Mouse (Mus musculus) gastrocnemius, postnatal 4 days (tissue): ENCODE results near the gene Sipa1l1. TPM values are rescaled to one million over a fixed set of nuclear protein-coding genes. Genes with fewer than 3 reads are reported as not detected.

ENCODE experiments used
- DNase-seq, 2 experiments: peaks; one replicate each; pipeline ENCODE4 v3.0.0; 2021 to 2022; ENCODE audit warnings: low spot score in 2 of 2, mixed read lengths in 2 of 2
- total RNA-seq, 2 experiments: library from RNA; stranded (reverse); gene quantifications; 2 replicates each; pipeline ENCODE4 v1.2.3; 2021

Gene Sipa1l1
- total RNA-seq, 2 experiments from 2014 or later, result 26.8 to 32.9 TPM

- DNase-seq, result no peak
These were observed 37.9 kb downstream of the Sipa1l1 start for GRCm38 (mm10) chr12:82206857-82207647.

- DNase-seq, result no peak
These were observed 38.9 kb downstream of the Sipa1l1 start for GRCm38 (mm10) chr12:82208046-82208445.

- no peak for DNase-seq
These were observed 39.5 kb downstream of the Sipa1l1 start for GRCm38 (mm10) chr12:82208611-82209010.

- no peak for DNase-seq
These were observed 40.6 kb downstream of the Sipa1l1 start for GRCm38 (mm10) chr12:82209753-82210152.

GRCm38 (mm10) chr12:82213056-82213455 is 43.9 kb downstream of the Sipa1l1 start:
- no peak for DNase-seq

GRCm38 (mm10) chr12:82214916-82215315 is 45.8 kb downstream of the Sipa1l1 start:
- DNase-seq, result no peak

- DNase-seq, result no peak
These were observed 47.9 kb downstream of the Sipa1l1 start for GRCm38 (mm10) chr12:82216801-82217553.

GRCm38 (mm10) chr12:82218201-82218600 is 49.1 kb downstream of the Sipa1l1 start:
- DNase-seq, result no peak

- no peak for DNase-seq
These were observed 51.4 kb downstream of the Sipa1l1 start for GRCm38 (mm10) chr12:82220367-82221089.

- no peak for DNase-seq
These were observed 54.2 kb downstream of the Sipa1l1 start for GRCm38 (mm10) chr12:82223126-82223815.

GRCm38 (mm10) chr12:82224848-82225247 is 55.7 kb downstream of the Sipa1l1 start:
- no peak for DNase-seq

- no peak for DNase-seq
These were observed 56.2 kb downstream of the Sipa1l1 start for GRCm38 (mm10) chr12:82225278-82225677.

- DNase-seq, result no peak
These were observed 56.7 kb downstream of the Sipa1l1 start for GRCm38 (mm10) chr12:82225751-82226228.

- DNase-seq, result no peak
These were observed 57.4 kb downstream of the Sipa1l1 start for GRCm38 (mm10) chr12:82226311-82227066.

GRCm38 (mm10) chr12:82230127-82230526 is 61.0 kb downstream of the Sipa1l1 start:
- no peak for DNase-seq

GRCm38 (mm10) chr12:82231191-82231590 is 62.1 kb downstream of the Sipa1l1 start:
- no peak for DNase-seq

GRCm38 (mm10) chr12:82233177-82233576 is 64.1 kb downstream of the Sipa1l1 start:
- no peak for DNase-seq

- no peak for DNase-seq
These were observed 65.5 kb downstream of the Sipa1l1 start for GRCm38 (mm10) chr12:82234463-82235223.

GRCm38 (mm10) chr12:82237095-82237494 is 68.0 kb downstream of the Sipa1l1 start:
- no peak for DNase-seq
